Mouse (Mus musculus): ENCODE results near the gene Emcn.

- TF ChIP-seq HCFC1 (IDR thresholded peaks at IDR 0.05; ENCODE audit: low read depth, low read length) (no peak), POLR2A (IDR thresholded peaks at IDR 0.05; ENCODE audit: low read depth, low read length) (no peak), EP300 (IDR thresholded peaks at IDR 0.05; ENCODE audit: low read length) (no peak), CTCF (conservative IDR thresholded peaks at IDR 0.05 in 1 of 2, IDR thresholded peaks at IDR 0.05 in 1 of 2; ENCODE audit: low read depth in 2 of 2, low read length in 2 of 2) (no peak), ZC3H11A (IDR thresholded peaks at IDR 0.05; ENCODE audit: low read depth, low read length) (no peak), SIN3A (IDR thresholded peaks at IDR 0.05; ENCODE audit: low read length) (no peak), RCOR1 (conservative IDR thresholded peaks at IDR 0.05; ENCODE audit: low read depth, low read length) (no peak), MXI1 (IDR thresholded peaks at IDR 0.05; ENCODE audit: low read depth, low read length) (no peak), ZMIZ1 (IDR thresholded peaks at IDR 0.05; ENCODE audit: low read depth, low read length) (no peak), ELF1 (IDR thresholded peaks at IDR 0.05; ENCODE audit: low read depth, low read length) (no peak)
Measured at GRCm38 (mm10) chr3:137467386-137467785, 126.5 kb downstream of the Emcn start.
